Mouse (Mus musculus) monocyte, adult 5-6 weeks (primary cell): ENCODE data around the gene 1700113H08Rik. TPM values are rescaled to one million over a fixed set of nuclear protein-coding genes. Genes with fewer than 3 reads are reported as not detected.

ENCODE experiments used
- ATAC-seq: fragments of 153-309, 156-312 bp; replicated peaks from 2 replicates; pipeline ENCODE4 v1.8.0; 2017; ENCODE audit warnings: mild to moderate bottlenecking; ENCODE audit not compliant: low TSS enrichment, insufficient number of reproducible peaks, severe bottlenecking, poor library complexity, low FRiP score
- total RNA-seq: library from RNA; stranded (forward); fragments of 200-1000, 200-491, 200-594 nt; gene quantifications from 3 replicates; pipeline ENCODE4 v1.2.3, GENCODE M21; 2017

Gene 1700113H08Rik
- 1.9 TPM in 1 of 3 replicates, not detected in the others for total RNA-seq

DNA sequence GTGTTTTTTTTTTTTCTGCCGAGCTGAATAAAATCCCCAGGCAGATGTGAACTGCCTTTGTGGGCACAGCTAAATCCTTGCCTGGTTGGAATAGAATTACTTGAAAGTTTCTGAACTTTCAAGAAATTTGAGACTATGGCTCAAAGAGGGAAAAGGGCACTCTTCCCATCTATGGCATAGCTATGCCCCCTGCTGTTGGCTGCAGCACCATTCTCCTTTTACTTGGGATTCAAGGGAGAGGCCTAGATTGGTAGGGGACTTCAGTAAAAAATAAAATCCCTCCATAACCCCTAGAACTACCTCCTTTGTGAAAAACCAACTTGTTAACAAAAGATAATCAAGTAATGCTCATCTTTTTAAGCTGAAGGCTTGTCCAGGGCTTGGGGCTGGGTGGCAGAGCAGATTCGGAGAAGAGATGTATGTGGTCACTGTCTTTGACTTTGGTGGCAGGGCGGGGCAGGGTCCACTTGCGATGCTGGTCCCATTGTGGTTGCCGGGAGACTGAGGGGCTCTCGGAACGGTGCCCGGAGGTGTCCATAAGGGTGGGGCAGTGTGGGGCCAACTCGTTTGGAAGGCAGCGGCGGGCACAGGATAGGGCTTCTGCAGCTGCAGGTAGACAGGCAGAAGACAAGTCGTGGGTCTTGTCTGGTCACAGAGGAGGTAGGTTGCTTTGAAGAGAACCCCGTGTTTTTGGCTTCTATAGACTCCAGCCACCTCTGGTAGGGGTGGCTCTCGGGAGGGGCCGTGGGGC lies at the start of gene 1700113H08Rik:
Gene 1700113H08Rik (plus strand): TSS at position 546 of the 751 bp plus-strand sequence.
- no peak for ATAC-seq

DNA sequence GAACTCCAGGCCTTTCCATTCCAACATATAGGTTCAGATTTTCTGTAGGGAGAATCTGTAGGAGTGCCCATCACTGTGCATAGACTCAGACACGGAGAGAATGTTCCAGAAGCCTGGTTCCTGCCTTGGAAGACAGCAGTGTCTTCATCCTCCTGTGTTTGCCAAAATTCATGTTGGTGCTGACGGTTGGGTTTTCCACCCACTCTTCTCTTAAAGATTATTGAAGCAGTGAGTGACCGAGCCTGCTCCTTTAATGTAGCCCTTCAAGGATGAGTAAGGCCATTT lies 49.7 kb upstream of the 1700113H08Rik start:
- ATAC-seq, result no peak

DNA sequence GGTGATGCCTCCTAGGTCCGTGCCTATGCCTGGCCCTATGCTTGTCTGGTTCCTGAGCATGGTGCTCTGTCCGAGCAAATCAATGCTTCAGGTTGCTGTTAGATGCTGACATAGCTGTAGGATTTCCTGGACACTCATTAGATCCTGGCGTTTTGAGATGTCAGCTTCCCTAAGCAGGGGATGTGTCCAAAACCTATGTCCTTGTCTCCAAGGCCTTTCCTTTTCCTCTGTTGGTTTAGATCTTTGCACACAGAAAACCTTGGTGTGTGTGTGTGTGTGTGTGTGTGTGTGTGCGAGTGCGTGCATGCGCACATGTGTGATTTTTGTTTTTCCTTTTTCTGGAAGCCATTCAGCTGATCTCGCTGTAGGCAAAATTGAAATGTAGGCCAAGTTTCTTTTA lies 45.8 kb upstream of the 1700113H08Rik start:
- ATAC-seq, result no peak

DNA sequence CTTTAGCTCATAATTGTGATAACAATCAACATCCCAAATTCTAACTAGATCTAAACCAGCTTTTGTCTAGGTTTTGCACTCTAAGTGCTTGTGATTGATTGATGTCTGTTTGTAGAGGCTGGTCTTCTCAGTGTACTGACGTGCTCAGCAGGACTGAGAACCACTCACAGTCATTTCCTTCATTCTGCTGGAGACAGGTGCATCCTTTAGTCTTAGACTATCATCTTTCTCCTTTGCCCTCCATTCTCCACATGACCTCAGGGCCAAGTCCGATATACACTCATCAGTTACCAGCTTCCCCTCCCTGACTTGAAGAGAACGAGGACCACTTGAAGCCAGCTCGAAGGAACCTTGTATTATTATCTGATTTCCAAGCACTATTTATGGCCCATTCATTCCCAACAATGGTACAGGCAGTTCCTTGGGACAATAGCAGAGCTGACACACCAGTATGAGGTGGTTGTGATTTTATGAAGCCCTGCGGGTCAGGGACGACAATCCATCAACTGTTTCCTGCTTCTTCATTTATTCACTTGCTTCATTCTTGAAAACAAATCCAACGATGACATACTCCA lies 43.4 kb upstream of the 1700113H08Rik start:
- no peak for ATAC-seq

DNA sequence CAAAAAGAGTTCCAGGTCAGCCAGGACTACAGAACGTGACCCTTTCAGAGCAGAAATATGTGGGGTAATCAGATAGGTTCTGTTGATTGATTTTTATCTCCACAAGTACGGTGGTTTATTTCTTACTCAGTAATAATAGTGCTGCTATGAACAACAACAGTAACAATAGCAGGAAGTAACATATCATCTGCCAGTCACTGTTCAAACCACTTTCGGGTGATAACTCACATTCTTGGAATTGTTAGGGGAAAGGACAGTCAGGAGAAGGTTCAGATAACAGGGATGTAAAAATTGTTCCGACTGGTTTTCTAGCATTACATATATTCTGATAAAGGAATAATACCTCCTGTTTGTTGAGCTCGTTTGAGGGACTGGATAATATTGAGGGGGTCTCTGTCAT lies 42.4 kb upstream of the 1700113H08Rik start:
- no peak for ATAC-seq

DNA sequence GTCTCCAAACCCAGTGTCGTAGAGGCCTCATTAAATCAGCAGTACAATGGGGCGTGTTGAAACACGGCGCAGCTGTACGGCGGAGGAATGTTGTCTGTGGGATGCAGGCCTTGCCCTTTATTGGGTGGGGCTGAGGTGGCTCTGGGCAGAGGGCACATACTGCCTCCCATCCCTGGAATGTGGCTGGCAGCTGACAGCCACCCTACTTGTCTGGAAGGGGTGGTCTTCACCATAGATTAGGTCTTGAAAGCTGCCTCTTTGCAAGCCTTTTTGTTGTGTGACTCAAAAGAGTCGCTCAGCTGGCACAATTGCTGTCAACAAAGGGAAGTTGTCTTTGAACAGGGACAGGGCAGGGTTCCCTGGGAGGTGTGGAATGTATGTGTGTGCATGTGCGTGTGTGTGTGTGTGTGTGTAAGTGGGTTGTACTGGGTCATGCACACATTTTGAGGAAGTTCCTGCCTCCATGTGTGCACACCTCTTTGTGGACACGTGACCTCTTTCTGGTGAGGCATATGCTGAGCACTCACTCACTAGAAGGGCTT lies 41.6 kb upstream of the 1700113H08Rik start:
- no peak for ATAC-seq

DNA sequence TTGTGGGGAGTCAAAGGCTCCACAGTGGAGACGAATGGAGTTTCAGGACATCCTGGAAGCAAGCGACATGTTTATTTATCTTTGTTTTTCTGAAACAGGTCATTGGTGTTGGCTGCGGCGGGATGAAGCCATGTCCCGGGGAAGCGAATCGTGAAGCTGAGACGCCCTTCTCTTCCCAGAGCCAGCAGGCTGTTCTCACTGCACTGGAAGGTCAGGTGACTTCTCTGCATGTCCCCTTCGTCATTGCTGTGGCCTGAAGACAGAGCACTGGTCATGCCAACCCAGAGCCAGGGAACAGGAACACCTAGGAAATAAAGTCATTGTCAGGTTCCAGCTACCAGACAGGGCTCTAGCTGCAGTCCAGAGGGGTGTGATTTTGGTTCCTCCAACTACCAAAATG lies 39.0 kb upstream of the 1700113H08Rik start:
- no peak for ATAC-seq

DNA sequence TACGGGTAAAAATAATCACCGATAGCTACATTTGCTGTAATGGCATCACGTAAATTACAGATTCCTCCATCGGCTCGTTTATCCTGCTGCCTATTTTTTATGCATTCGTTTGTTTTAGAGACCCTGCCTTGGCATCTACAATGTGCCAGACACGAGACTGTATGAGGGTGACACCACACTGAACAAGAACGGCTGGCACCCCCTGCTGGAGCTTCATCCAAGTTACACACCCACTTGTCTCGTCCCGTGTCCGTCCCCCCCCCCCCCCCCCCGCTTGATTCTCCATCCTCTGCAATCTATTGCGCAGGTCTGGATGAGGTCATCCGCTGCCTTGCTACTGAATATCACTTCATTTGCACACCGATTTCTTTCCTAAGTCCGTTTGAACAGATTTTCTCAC lies 37.1 kb upstream of the 1700113H08Rik start:
- ATAC-seq, result no peak

DNA sequence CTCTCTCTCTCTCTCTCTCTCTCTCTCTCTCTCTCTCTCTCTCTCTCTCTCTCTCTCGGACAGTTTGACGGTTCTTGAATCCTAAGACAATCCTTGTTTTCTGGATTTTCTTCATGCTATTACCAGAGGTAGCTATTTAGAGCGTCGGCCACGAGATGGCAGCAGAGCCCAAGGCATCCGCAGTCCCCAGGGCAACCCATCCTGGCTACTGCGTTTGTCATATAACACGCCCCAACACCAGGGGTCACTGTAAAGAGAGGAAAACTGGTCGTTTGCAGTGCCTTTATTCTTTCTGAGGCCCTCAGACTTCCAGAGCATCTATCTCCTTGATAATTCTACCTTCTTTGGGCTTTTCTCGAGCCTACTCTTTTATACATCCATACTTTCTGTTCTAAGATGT lies 33.0 kb upstream of the 1700113H08Rik start:
- ATAC-seq, result peak; percentile 80

DNA sequence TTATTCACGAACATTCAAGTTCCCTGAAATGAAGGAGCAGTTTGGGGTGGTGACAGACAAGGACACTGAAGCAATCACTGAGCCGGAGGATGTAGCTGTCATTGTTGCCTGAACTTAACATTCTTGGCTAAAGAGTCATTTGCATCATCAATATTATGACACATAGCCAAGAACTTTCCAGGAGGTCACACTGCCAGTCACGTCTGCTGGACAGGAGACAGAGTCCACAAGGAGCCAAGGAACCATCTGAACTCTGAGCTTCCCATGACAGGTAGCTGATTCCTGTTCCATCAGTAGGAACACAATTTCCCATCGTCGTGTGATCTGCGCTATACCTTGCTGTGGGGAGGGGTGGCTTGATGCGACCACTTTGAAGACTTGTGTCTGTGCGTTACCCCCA lies 25.1 kb upstream of the 1700113H08Rik start:
- no peak for ATAC-seq

DNA sequence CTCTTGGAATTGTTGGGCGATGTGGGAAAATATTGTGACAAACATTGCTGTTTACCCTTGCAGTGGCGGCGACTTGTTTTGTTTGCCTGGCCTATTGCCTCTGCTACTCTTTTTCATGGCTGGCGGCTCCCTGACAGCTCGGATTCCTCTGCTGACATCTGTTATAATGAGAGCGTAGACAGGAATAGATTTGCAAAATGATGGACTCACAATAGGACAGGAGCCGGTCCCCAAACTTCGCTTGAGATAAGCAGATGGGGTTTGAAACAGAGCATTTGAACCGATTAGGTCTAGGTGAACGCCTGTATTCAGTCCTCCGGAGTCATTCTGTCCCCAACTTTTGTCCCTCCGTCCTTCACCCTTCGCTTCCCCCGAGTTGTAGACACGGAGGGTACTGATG lies 22.0 kb upstream of the 1700113H08Rik start:
- ATAC-seq, result no peak

DNA sequence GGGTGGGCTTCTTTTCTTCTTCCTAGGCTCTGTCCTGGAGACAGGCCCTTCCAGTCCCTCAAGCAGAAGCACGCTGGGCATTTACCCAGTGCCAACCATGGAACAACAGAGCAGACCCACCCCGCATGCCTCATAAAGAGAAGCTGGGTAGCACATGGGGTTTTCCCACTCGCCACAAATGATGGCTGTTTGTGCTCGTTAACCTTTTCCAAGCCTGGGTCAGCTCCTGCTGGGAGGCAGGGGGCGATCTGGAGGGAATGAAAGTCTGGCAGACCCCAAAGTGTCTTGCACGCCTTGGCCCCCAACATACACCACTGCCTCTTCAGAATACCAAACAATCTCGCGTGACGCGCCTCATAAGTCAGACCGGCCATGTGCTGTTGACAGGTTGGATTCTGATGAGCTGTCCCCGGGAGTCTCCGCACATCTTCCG lies 21.6 kb upstream of the 1700113H08Rik start:
- no peak for ATAC-seq

DNA sequence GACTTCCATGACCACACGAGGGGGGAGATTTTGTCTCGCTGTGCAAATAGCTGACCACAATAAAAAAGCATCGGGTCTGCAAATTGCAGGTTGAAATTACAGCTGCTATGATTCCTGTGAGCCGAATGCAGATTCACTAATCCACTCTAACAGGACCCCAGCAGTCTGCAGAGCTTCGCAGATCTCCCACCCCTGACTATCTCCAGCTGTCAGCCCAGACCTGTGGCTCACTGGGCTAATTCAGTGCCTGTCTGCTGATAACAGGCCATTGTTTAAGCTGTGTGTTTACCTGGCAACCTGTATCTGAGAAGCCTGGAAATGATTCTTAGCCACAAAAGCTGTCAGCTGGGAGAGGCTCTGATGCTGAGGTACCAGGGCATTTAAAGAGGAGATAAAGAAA lies 20.8 kb upstream of the 1700113H08Rik start:
- no peak for ATAC-seq

DNA sequence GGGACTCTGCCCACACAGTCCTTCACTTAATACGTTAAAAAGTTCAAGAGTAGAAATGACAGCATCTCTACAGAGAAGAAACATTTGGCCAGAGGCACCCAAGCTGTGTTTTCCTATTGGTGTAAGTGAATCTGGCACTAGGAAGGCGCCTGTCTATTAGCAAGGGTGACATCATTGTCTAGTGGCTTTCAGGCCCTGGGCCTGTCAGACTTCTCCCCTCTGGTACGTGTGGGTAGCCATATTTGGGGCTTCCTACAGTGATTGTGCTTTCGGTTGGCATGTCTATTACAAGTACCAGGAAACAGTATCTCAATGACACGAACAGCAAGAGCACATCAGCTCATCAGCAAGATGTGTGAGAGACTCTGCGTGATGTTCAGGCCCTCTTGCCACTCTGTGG lies 18.5 kb upstream of the 1700113H08Rik start:
- no peak for ATAC-seq

DNA sequence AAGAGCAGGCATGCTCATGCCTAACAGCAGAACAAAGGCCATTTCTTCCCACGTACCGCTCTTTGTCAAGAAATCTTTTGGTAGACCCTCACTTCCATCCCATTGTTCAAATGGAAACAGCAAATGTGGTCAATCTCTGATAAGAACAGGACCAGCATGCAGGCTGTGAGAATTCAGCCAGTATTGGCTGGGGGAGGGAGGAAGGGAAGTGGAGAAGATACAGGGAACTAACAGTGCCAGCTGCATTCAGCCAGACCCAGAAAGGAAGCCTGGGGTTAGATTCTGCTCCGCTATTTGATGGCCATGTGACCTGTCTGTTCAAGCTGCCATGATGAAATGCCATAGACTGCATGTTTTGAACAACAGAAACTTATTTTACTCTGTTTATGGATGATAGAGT lies 18.0 kb upstream of the 1700113H08Rik start:
- no peak for ATAC-seq

DNA sequence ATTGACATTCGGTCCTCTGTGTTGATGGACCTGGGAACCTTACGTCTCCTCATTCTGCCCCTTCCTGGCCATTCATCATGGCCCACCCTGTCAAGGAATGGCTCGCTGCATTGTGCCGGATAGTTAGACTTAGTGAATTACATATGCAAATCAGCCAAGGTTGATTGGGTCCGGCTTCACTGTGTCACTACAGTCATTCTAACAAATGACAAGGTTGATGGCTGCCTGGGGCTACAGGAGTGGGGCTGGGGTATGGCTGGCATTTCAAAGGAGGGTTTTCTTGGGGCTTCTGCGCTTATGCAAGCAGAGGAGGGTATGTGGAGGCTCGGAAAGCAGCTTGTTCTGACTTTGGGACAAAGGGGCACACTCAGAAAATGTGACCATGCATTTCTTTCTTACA lies 16.6 kb upstream of the 1700113H08Rik start:
- no peak for ATAC-seq

DNA sequence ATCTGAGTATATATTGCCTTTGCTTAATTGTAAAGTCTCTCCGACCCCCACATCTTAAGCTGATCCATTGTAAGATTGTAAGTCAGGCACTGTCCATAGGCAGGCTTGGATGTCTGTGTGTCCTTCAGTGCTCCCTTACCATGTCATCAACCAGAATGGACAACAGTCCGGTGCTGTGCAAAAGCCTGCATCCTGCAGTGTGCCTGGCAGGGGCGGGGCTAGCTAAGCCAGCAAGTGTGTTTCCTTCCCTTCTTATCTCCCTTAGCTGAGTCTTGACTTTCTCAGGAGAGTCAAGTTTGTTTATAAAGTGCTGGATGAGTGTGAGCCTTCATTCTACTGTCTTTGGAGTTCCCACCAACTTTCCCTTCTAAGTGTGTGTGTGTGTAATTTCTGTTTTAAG lies 12.6 kb upstream of the 1700113H08Rik start:
- no peak for ATAC-seq

DNA sequence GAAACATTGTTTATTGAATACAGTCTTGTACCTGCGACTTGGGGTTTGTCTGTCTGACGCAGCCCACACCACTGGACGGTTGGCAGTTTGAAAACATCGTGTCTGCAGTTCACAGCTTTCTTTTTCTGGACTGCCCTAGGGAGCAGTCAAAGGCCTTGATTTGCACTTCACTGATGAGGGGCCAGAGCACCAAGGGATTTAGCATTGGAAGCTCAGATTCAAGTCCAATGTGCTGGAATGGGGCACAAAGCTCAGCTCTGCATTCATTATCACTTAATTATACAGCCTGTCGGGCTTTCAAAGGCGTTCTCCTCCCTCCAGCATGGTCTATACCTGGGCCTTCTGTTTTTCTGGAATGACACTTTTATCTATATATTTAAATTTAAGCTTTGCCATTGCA lies 11.4 kb upstream of the 1700113H08Rik start:
- ATAC-seq, result no peak

DNA sequence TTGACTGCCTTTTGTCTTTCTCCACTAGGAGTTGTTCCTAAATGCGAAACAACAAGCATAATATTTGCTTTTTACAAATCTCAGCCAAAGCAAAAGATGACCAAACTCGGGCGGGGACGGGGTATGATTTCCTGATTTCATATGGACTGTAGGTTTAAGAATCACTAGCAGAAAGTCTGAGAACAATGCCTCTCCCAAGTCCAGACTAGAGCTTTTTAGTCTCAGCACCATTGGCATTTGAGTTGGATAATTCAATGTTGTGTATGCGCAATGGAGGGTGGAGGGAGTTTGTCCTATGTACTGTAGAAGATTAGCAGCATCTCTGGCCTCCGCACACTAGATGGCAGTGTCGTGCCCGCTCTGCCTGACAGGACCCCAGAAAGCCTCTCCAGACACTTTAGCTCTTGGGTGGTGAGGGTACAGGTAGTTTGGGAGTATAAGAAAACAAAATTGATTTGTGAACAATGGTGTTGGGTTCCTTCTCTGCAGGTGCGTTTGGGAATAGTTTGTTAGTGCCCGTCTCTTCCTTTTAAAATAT lies 10.8 kb upstream of the 1700113H08Rik start:
- no peak for ATAC-seq

DNA sequence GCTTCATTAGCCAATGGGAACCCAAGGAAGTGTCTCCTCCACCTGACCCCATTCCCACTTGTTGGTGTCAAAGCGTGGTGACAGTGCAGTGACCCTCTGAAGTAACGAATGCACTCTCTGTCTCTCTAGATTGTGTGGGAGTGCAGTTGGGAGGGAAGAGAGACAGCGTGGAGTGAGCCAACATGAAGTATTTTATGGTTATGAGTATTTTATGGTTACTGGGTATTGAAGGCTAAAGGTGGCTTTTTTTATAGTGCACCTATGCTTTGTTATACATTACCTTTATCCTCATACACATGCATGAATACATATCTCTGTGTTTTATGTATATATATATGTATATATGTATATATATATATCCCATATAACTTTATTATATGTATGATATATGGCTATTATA lies 8.7 kb upstream of the 1700113H08Rik start:
- ATAC-seq, result no peak
